Comparison of ENCODE assay signal across 8 mouse cellular contexts in genomic region chr4:131874169-131874536, GRCm38 (mm10). TPM values are rescaled to one million over a fixed set of nuclear protein-coding genes. Genes with fewer than 3 reads are reported as not detected.
DNase-seq lines count a peak whose midpoint lies in the region; ATAC-seq and TF ChIP-seq lines count a peak whose summit lies in the region.

No protein-coding gene starts in this region.

- peaks cover 5% of the 10 kb centered on the region; the same call in 1 of the 2 replicates for H3K4me1 ChIP-seq in testis, adult 2 months (ENCODE audit: control insufficient read depth, insufficient read depth, low read length)
- H3K4me1 ChIP-seq in limb, embryonic 15.5 days = peaks cover 34% of the 10 kb centered on the region
- peaks cover 43% of the 10 kb centered on the region for H3K4me1 ChIP-seq in stomach, embryonic 16.5 days (ENCODE audit: control insufficient read depth, insufficient read depth, low read length)

- H3K4me3 ChIP-seq in testis, adult 2 months (ENCODE audit: control insufficient read depth, low read depth, low read length) = peak overlapping the region; percentile 98
- peak overlapping the region; percentile 98 for H3K4me3 ChIP-seq in limb, embryonic 15.5 days
- H3K4me3 ChIP-seq in stomach, embryonic 16.5 days (replicated peaks; ENCODE audit: low read length) = peak overlapping the region; percentile 99

- H3K9ac ChIP-seq in limb, embryonic 15.5 days = peak overlapping the region; percentile 100
- peak overlapping the region; percentile 100 for H3K9ac ChIP-seq in stomach, embryonic 16.5 days (ENCODE audit: low read length)

- no peaks in the 10 kb centered on the region for H3K9me3 ChIP-seq in limb, embryonic 15.5 days
- no peaks in the 10 kb centered on the region for H3K9me3 ChIP-seq in stomach, embryonic 16.5 days (replicated peaks; ENCODE audit: control insufficient read depth, low read length)

- TF ChIP-seq POLR2A in testis, adult 2 months (IDR thresholded peaks at IDR 0.05; ENCODE audit: control insufficient read depth, low read depth, low read length) = no peak

- no peaks in the 10 kb centered on the region for H3K36me3 ChIP-seq in testis, adult 2 months (ENCODE audit: control insufficient read depth, insufficient read depth, low read length)
- H3K36me3 ChIP-seq in limb, embryonic 15.5 days = no peaks in the 10 kb centered on the region; the same call in 1 of the 2 replicates
- no peaks in the 10 kb centered on the region for H3K36me3 ChIP-seq in stomach, embryonic 16.5 days (ENCODE audit: control insufficient read depth, insufficient read depth, low read length)

- H3K4me2 ChIP-seq in limb, embryonic 15.5 days = peak overlapping the region; percentile 72
- peak overlapping the region; percentile 92 for H3K4me2 ChIP-seq in stomach, embryonic 16.5 days (ENCODE audit: low read depth, low read length)

- peak overlapping the region; percentile 87 for H3K27ac ChIP-seq in testis, adult 2 months (ENCODE audit: control insufficient read depth, insufficient read depth, low read depth, low read length)
- H3K27ac ChIP-seq in limb, embryonic 15.5 days = peak overlapping the region; percentile 99
- peak overlapping the region; percentile 100 for H3K27ac ChIP-seq in stomach, embryonic 16.5 days (ENCODE audit: low read length)

- TF ChIP-seq CTCF in testis, adult 2 months (IDR thresholded peaks at IDR 0.05; ENCODE audit: control insufficient read depth, insufficient read depth, insufficient replicate concordance, low read depth, low read length) = no peak

- under 1% methylated on average over 20 of the region's 20 CpGs for WGBS in limb, embryonic 15.5 days
- WGBS in stomach, embryonic 16.5 days = under 1% methylated on average over 20 of the region's 20 CpGs

- no peaks in the 10 kb centered on the region for H3K27me3 ChIP-seq in testis, adult 2 months (ENCODE audit: control insufficient read depth, insufficient read depth, low read length)
- H3K27me3 ChIP-seq in limb, embryonic 15.5 days = no peaks in the 10 kb centered on the region
- H3K27me3 ChIP-seq in stomach, embryonic 16.5 days (ENCODE audit: control insufficient read depth, insufficient read depth, low read length) = no peaks in the 10 kb centered on the region

- ATAC-seq in erythroid progenitor cell, adult 5-6 weeks (replicated peaks; ENCODE audit: low FRiP score, poor library complexity, severe bottlenecking) = peak; percentile 67
- ATAC-seq in limb, embryonic 15.5 days (ENCODE audit: insufficient number of reproducible peaks, low FRiP score, low TSS enrichment, low read depth) = no peak
- no peak for ATAC-seq in stomach, embryonic 16.5 days (ENCODE audit: insufficient read depth, low FRiP score)

- no peak for DNase-seq in testis, postnatal 10 days (ENCODE audit: low spot score)
- DNase-seq in urinary bladder, postnatal 36 days (ENCODE audit: low spot score in 2 of 2) = no peak
- DNase-seq in thymus, postnatal 0 days (ENCODE audit: low spot score) = no peak
- DNase-seq in adrenal gland, adult 2 months = no peak

RNA-seq across cellular contexts. Expression of gene Srsf4, which starts 0.7 kb away (rescaled TPM):
- polyA plus RNA-seq in testis, adult 2 months (2012; rRNA removed) = 41.6 and 44.1 TPM in 2 replicates
- total RNA-seq in erythroid progenitor cell, adult 5-6 weeks (2015; ENCODE audit: low replicate concordance) = 85.9 and 87.9 TPM in 2 replicates
- total RNA-seq in erythroid progenitor cell, adult 5-6 weeks (2017; ENCODE audit: low replicate concordance) = 145 and 167 TPM in 2 replicates
- polyA plus RNA-seq in limb, embryonic 15.5 days (2015; fragmentation: Nextera tagmentation; extraction: Ambion mirVana) = 97.7 and 99.5 TPM in 2 replicates
- polyA plus RNA-seq in stomach, embryonic 16.5 days (2015; fragmentation: Nextera tagmentation; extraction: Ambion mirVana) = 74.4 and 81.2 TPM in 2 replicates
- 119 and 123 TPM in 2 replicates for polyA plus RNA-seq in thymus, postnatal 0 days (2015; fragmentation: Nextera tagmentation; extraction: Ambion mirVana)
- 10 to 100 TPM; 55.9 to 70.2 TPM for total RNA-seq in adrenal gland, adult 2 months (2021)
- polyA plus RNA-seq in adrenal gland, adult 2 months (2012; rRNA removed) = 21.6 and 23.9 TPM in 2 replicates

RNA-seq across cellular contexts. Expression of gene Mecr, which starts 30.9 kb away (rescaled TPM):
- 17.2 and 19.3 TPM in 2 replicates for polyA plus RNA-seq in testis, adult 2 months (2012; rRNA removed)
- total RNA-seq in erythroid progenitor cell, adult 5-6 weeks (2015; ENCODE audit: low replicate concordance) = 12.6 and 14.3 TPM in 2 replicates
- total RNA-seq in erythroid progenitor cell, adult 5-6 weeks (2017; ENCODE audit: low replicate concordance) = 0.90 and 9.2 TPM in 2 replicates
- polyA plus RNA-seq in limb, embryonic 15.5 days (2015; fragmentation: Nextera tagmentation; extraction: Ambion mirVana) = 44.6 and 48.3 TPM in 2 replicates
- polyA plus RNA-seq in stomach, embryonic 16.5 days (2015; fragmentation: Nextera tagmentation; extraction: Ambion mirVana) = 56.1 and 57.0 TPM in 2 replicates
- 36.9 and 40.5 TPM in 2 replicates for polyA plus RNA-seq in thymus, postnatal 0 days (2015; fragmentation: Nextera tagmentation; extraction: Ambion mirVana)
- 100 to 1,000 TPM in 1 of 2 experiments, 10 to 100 TPM in 1; 99.9 to 107 TPM for total RNA-seq in adrenal gland, adult 2 months (2021)
- 64.8 and 71.5 TPM in 2 replicates for polyA plus RNA-seq in adrenal gland, adult 2 months (2012; rRNA removed)

RNA-seq across cellular contexts. Expression of gene Ptpru, which starts 36.1 kb away (rescaled TPM):
- polyA plus RNA-seq in testis, adult 2 months (2012; rRNA removed) = 2.5 and 3.1 TPM in 2 replicates
- total RNA-seq in erythroid progenitor cell, adult 5-6 weeks (2015; ENCODE audit: low replicate concordance) = 11.2 TPM in 1 of 2 replicates, not detected in the other
- 0.38 TPM in 1 of 2 replicates, not detected in the other for total RNA-seq in erythroid progenitor cell, adult 5-6 weeks (2017; ENCODE audit: low replicate concordance)
- polyA plus RNA-seq in limb, embryonic 15.5 days (2015; fragmentation: Nextera tagmentation; extraction: Ambion mirVana) = 9.9 and 14.1 TPM in 2 replicates
- 13.7 and 13.8 TPM in 2 replicates for polyA plus RNA-seq in stomach, embryonic 16.5 days (2015; fragmentation: Nextera tagmentation; extraction: Ambion mirVana)
- polyA plus RNA-seq in thymus, postnatal 0 days (2015; fragmentation: Nextera tagmentation; extraction: Ambion mirVana) = 0.27 and 0.74 TPM in 2 replicates
- 10 to 100 TPM; 41.5 to 59.1 TPM for total RNA-seq in adrenal gland, adult 2 months (2021)
- 48.0 and 54.8 TPM in 2 replicates for polyA plus RNA-seq in adrenal gland, adult 2 months (2012; rRNA removed)

RNA-seq across cellular contexts. Expression of gene Tmem200b, which starts 47.4 kb away (rescaled TPM):
- 11.2 and 13.3 TPM in 2 replicates for polyA plus RNA-seq in testis, adult 2 months (2012; rRNA removed)
- not detected in 2 replicates for total RNA-seq in erythroid progenitor cell, adult 5-6 weeks (2015; ENCODE audit: low replicate concordance)
- total RNA-seq in erythroid progenitor cell, adult 5-6 weeks (2017; ENCODE audit: low replicate concordance) = not detected in 2 replicates
- polyA plus RNA-seq in limb, embryonic 15.5 days (2015; fragmentation: Nextera tagmentation; extraction: Ambion mirVana) = 3.3 and 3.9 TPM in 2 replicates
- polyA plus RNA-seq in stomach, embryonic 16.5 days (2015; fragmentation: Nextera tagmentation; extraction: Ambion mirVana) = 0.22 and 0.41 TPM in 2 replicates
- 0.30 and 0.35 TPM in 2 replicates for polyA plus RNA-seq in thymus, postnatal 0 days (2015; fragmentation: Nextera tagmentation; extraction: Ambion mirVana)
- 10 to 100 TPM in 1 of 2 experiments, 1 to 10 TPM in 1; 5.4 to 13.3 TPM for total RNA-seq in adrenal gland, adult 2 months (2021)
- 26.5 and 29.1 TPM in 2 replicates for polyA plus RNA-seq in adrenal gland, adult 2 months (2012; rRNA removed)
